Mouse (Mus musculus) cortical plate, adult 2 months (tissue): ENCODE measurements around the gene Otx2.

Experiments used
- CTCF ChIP-seq: fragments of 200-500 bp; IDR thresholded peaks from 2 replicates; pipeline ENCODE4 v1.5.1; 2011; ENCODE audit warnings: mild to moderate bottlenecking, control low read depth, low read length; ENCODE audit not compliant: insufficient read depth; ENCODE audit errors: extremely low read depth
- POLR2A ChIP-seq: fragments of 200-500 bp; IDR thresholded peaks from 2 replicates; pipeline ENCODE4 v1.6.1; 2011; ENCODE audit warnings: mild to moderate bottlenecking, low read length, control low read depth; ENCODE audit not compliant: insufficient read depth; ENCODE audit errors: extremely low read depth

- TF ChIP-seq POLR2A (no peak), CTCF (no peak)
These were observed 42.8 kb upstream of the Otx2 start for GRCm38 (mm10) chr14:48716456-48716855.
